Mouse (Mus musculus): ENCODE measurements around the gene Ccdc66.

Gene Ccdc66

GRCm38 (mm10) chr14:27507894-27508643 lies at the start of gene Ccdc66:
Ccdc66 (minus strand) TSS chr14:27508460.
- peak; percentile 100 for DNase-seq (ENCODE audit: low spot score)

- DNase-seq (ENCODE audit: low spot score) = no peak
Measured at GRCm38 (mm10) chr14:27543838-27544426, 35.7 kb upstream of the Ccdc66 start.

- DNase-seq (ENCODE audit: low spot score) = no peak
Measured at GRCm38 (mm10) chr14:27536441-27536840, 28.2 kb upstream of the Ccdc66 start.

- DNase-seq (ENCODE audit: low spot score) = no peak
Measured at GRCm38 (mm10) chr14:27524541-27524940, 16.3 kb upstream of the Ccdc66 start.

GRCm38 (mm10) chr14:27508644-27509301 lies 513 bp upstream of the Ccdc66 start:
- no peak for DNase-seq (ENCODE audit: low spot score)

GRCm38 (mm10) chr14:27501096-27501495 lies 7.2 kb downstream of the Ccdc66 start:
- no peak for DNase-seq (ENCODE audit: low spot score)

- DNase-seq (ENCODE audit: low spot score) = no peak
Measured at GRCm38 (mm10) chr14:27493516-27493915, 14.7 kb downstream of the Ccdc66 start.

GRCm38 (mm10) chr14:27491399-27491798 lies 16.9 kb downstream of the Ccdc66 start:
- no peak for DNase-seq (ENCODE audit: low spot score)

- no peak for DNase-seq (ENCODE audit: low spot score)
Measured at GRCm38 (mm10) chr14:27446963-27447362, 61.3 kb downstream of the Ccdc66 start.

GRCm38 (mm10) chr14:27444851-27445281 lies 63.4 kb downstream of the Ccdc66 start:
- no peak for DNase-seq (ENCODE audit: low spot score)

GRCm38 (mm10) chr14:27440921-27441320 lies 67.3 kb downstream of the Ccdc66 start:
- no peak for DNase-seq (ENCODE audit: low spot score)

GRCm38 (mm10) chr14:27436826-27437225 lies 71.4 kb downstream of the Ccdc66 start:
- DNase-seq (ENCODE audit: low spot score) = no peak

GRCm38 (mm10) chr14:27436116-27436515 lies 72.1 kb downstream of the Ccdc66 start:
- DNase-seq (ENCODE audit: low spot score) = no peak

GRCm38 (mm10) chr14:27432064-27432463 lies 76.2 kb downstream of the Ccdc66 start:
- no peak for DNase-seq (ENCODE audit: low spot score)
